In genomic region chr12:76335641-76336040, GRCm38 (mm10) we compare ENCODE assay signal across 15 mouse cellular contexts.
"Had no signal": no experiment of that assay in that cellular context is flagged by ENCODE, and none has a peak within 500 bp of the region (broad histone marks: within the 10 kb centered on the region; RNA-seq: fewer than 3 reads in every experiment).

No protein-coding gene starts in this region.

- H3K9me3 ChIP-seq: neural tube, embryonic 15.5 days; stomach, embryonic 15.5 days had no signal

- H3K4me2 ChIP-seq: neural tube, embryonic 15.5 days; stomach, embryonic 15.5 days had no signal

- H3K4me3 ChIP-seq: neural tube, embryonic 15.5 days; stomach, embryonic 15.5 days had no signal

- H3K4me1 ChIP-seq: neural tube, embryonic 15.5 days; stomach, embryonic 15.5 days had no signal

- DNase-seq: retina, postnatal 1 day; right cerebral cortex, adult 18-20 months; right cerebral cortex, postnatal 14 days; right cerebral cortex, postnatal 25 days; right cerebral cortex, postnatal 4 days; spleen, adult 18-20 months; thymus, adult 18-20 months; thymus, adult 2 months; thymus, postnatal 14 days; thymus, postnatal 25 days; thymus, postnatal 36 days; thymus, postnatal 4 days had no signal

- H3K27me3 ChIP-seq: neural tube, embryonic 15.5 days; stomach, embryonic 15.5 days had no signal

- H3K27ac ChIP-seq: neural tube, embryonic 15.5 days; stomach, embryonic 15.5 days; stomach, postnatal 0 days had no signal

- H3K36me3 ChIP-seq: stomach, embryonic 15.5 days had no signal

- H3K9ac ChIP-seq: neural tube, embryonic 15.5 days; stomach, embryonic 15.5 days had no signal
